Mouse (Mus musculus) bone marrow, adult 2 months (tissue): ENCODE measurements at regions not wholly inside any gene's neighbourhood (a gene's known extent, or its start where the extent isn't known, plus 50 kb on each side); places are given as distances from the start of the nearest gene placed in this dataset.

Experiments
- CTCF ChIP-seq: fragments of 200-500 bp; IDR thresholded peaks from 2 replicates; pipeline ENCODE4 v1.5.1; 2011; ENCODE audit warnings: low read length, control low read depth; ENCODE audit not compliant: control insufficient read depth, insufficient read depth
- POLR2A ChIP-seq: fragments of 200-500 bp; IDR thresholded peaks from 2 replicates; pipeline ENCODE4 v1.6.1; 2011; ENCODE audit warnings: low read depth, mild to moderate bottlenecking, control low read depth, low read length, borderline replicate concordance; ENCODE audit not compliant: control insufficient read depth

- TF ChIP-seq CTCF (no peak), POLR2A (no peak)
These were observed 1410.2 kb downstream of the Slc22a22 start for GRCm38 (mm10) chr15:56067214-56067613.
